27 mouse cellular contexts compared by ENCODE assay signal in genomic region chr8:13314922-13315321, GRCm38 (mm10).
"Had no signal": no experiment of that assay in that cellular context is flagged by ENCODE, and none has a peak within 500 bp of the region (broad histone marks: within the 10 kb centered on the region; RNA-seq: fewer than 3 reads in every experiment).

No protein-coding gene starts in this region.

- ATAC-seq: hindbrain, postnatal 0 days; intestine, embryonic 16.5 days had no signal

- H3K9me3 ChIP-seq: heart, embryonic 10.5 days; heart, embryonic 12.5 days; hindbrain, embryonic 10.5 days; hindbrain, embryonic 13.5 days; hindbrain, embryonic 15.5 days; kidney, embryonic 15.5 days; limb, embryonic 10.5 days; limb, embryonic 12.5 days; liver, embryonic 13.5 days; liver, embryonic 15.5 days had no signal

- H3K4me2 ChIP-seq: heart, embryonic 12.5 days; hindbrain, embryonic 13.5 days; hindbrain, embryonic 15.5 days; kidney, embryonic 15.5 days; limb, embryonic 12.5 days; liver, embryonic 13.5 days; liver, embryonic 15.5 days had no signal

- H3K4me3 ChIP-seq: gastrocnemius, adult 2 months; heart, embryonic 10.5 days; heart, embryonic 12.5 days; hindbrain, embryonic 10.5 days; hindbrain, embryonic 13.5 days; hindbrain, embryonic 15.5 days; kidney, embryonic 15.5 days; limb, embryonic 10.5 days; limb, embryonic 12.5 days; liver, embryonic 13.5 days; liver, embryonic 15.5 days had no signal

- H3K4me1 ChIP-seq: hindbrain, embryonic 10.5 days; hindbrain, embryonic 13.5 days; hindbrain, embryonic 15.5 days; kidney, embryonic 15.5 days; limb, embryonic 12.5 days; liver, embryonic 15.5 days had no signal

- DNase-seq: gastrocnemius, adult 2 months; gastrocnemius, postnatal 14 days; gastrocnemius, postnatal 36 days; heart, adult 18-20 months; heart, postnatal 10 days; heart, postnatal 4 days; kidney, adult 11 months; kidney, adult 2 months; kidney, adult 9 months; kidney, postnatal 14 days; kidney, postnatal 36 days; layer of hippocampus, adult 9-11 months; layer of hippocampus, postnatal 36 days; liver; liver, embryonic 13.5 days had no signal

- H3K27me3 ChIP-seq: heart, embryonic 12.5 days; hindbrain, embryonic 13.5 days; hindbrain, embryonic 15.5 days; kidney, embryonic 15.5 days; limb, embryonic 12.5 days; liver, embryonic 13.5 days; liver, embryonic 15.5 days had no signal

- H3K9ac ChIP-seq: heart, embryonic 12.5 days; hindbrain, embryonic 13.5 days; hindbrain, embryonic 15.5 days; kidney, embryonic 15.5 days; limb, embryonic 12.5 days; liver, embryonic 13.5 days; liver, embryonic 15.5 days had no signal

- H3K36me3 ChIP-seq: liver, embryonic 15.5 days had no signal

- H3K27ac ChIP-seq: gastrocnemius, adult 2 months; heart, embryonic 10.5 days; hindbrain, embryonic 10.5 days; hindbrain, embryonic 13.5 days; hindbrain, embryonic 15.5 days; hindbrain, postnatal 0 days; kidney, embryonic 15.5 days; kidney, postnatal 0 days; limb, embryonic 10.5 days; limb, embryonic 12.5 days; liver, embryonic 13.5 days; liver, embryonic 15.5 days had no signal
